Mouse (Mus musculus) embryonic fibroblast, embryonic 13.5 days (primary cell): Measurements from ENCODE around the gene Pcca.

Experiments
- CTCF ChIP-seq: IDR thresholded peaks from 2 replicates; pipeline ENCODE4 v1.5.1; 2011; ENCODE audit warnings: mild to moderate bottlenecking, control low read depth, low read length, moderate library complexity, borderline replicate concordance; ENCODE audit not compliant: insufficient read depth
- POLR2A ChIP-seq: IDR thresholded peaks from 2 replicates; pipeline ENCODE4 v1.6.1; 2011; ENCODE audit warnings: low read depth, mild to moderate bottlenecking, control low read depth, low read length, moderate library complexity

DNA sequence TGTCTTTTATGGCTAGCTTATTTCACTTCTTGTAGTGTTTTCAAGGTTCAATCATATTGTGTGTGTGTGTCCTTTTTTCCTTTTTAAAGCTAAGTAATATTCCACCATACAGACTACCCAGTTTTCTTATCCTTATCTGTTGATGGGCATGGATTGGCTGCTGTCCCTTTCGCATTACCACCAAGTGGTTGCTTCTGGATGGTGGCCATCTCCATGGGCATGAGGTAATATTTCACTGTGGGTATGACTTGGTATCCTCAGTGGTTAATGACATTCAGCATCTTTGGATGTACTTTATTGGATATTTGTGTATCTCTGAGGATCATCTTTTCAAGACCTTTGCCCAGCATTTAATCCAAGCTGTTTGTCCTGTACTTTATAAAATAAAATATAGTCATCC, 362.0 kb downstream of the Pcca start:
- TF ChIP-seq POLR2A (no peak), CTCF (no peak)
